Mouse (Mus musculus) testis, adult 2 months (tissue): ENCODE data around the gene Osbpl10. TPM values are rescaled to one million over a fixed set of nuclear protein-coding genes. Genes with fewer than 3 reads are reported as not detected.
"Not testable (repeated sequence)": the region's sequence is repeated elsewhere in the genome, so short reads cannot be mapped to it uniquely, and the experiment has no call there.

ENCODE experiments used
- H3K27ac ChIP-seq: fragments of 200-500 bp; 2 replicates; pipeline ENCODE4 v1.5.1; 2012; ENCODE audit warnings: low read depth, low read length; ENCODE audit not compliant: control insufficient read depth, insufficient read depth
- H3K27me3 ChIP-seq: fragments of 200-500 bp; 2 replicates; pipeline ENCODE4 v1.6.1; 2012; ENCODE audit warnings: mild to moderate bottlenecking, low read length, moderate library complexity; ENCODE audit not compliant: control insufficient read depth, insufficient read depth
- H3K36me3 ChIP-seq: fragments of 200-500 bp; 2 replicates; pipeline ENCODE4 v1.6.1; 2012; ENCODE audit warnings: mild to moderate bottlenecking, low read length; ENCODE audit not compliant: control insufficient read depth, insufficient read depth
- H3K4me1 ChIP-seq: fragments of 200-500 bp; 2 replicates; pipeline ENCODE4 v1.6.1; 2012; ENCODE audit warnings: low read length; ENCODE audit not compliant: control insufficient read depth, insufficient read depth
- H3K4me3 ChIP-seq: fragments of 200-500 bp; 2 replicates; pipeline ENCODE4 v1.5.1; 2012; ENCODE audit warnings: low read depth, mild to moderate bottlenecking, low read length, moderate library complexity, mixed read lengths; ENCODE audit not compliant: control insufficient read depth
- CTCF ChIP-seq: fragments of 200-500 bp; IDR thresholded peaks from 2 replicates; pipeline ENCODE4 v1.5.1; 2012; ENCODE audit warnings: low read depth, mild to moderate bottlenecking, inconsistent platforms, low read length, moderate library complexity; ENCODE audit not compliant: control insufficient read depth, insufficient read depth, insufficient replicate concordance
- POLR2A ChIP-seq: fragments of 200-500 bp; IDR thresholded peaks from 2 replicates; pipeline ENCODE4 v1.6.1; 2012; ENCODE audit warnings: low read depth, mild to moderate bottlenecking, inconsistent platforms, low read length, moderate library complexity; ENCODE audit not compliant: control insufficient read depth
- polyA plus RNA-seq: library from polyadenylated mRNA; depleted of rRNA; stranded (reverse); fragments of >200 nt; gene quantifications from 2 replicates; pipeline ENCODE4 v1.2.3, GENCODE M21; 2012

The Osbpl10 gene
- polyA plus RNA-seq, 1 experiment: 136 TPM

GRCm38 (mm10) chr9:115245092-115245491 lies 266.7 kb downstream of the Osbpl10 start:
- no peaks in the 10 kb centered on the region for H3K4me1 ChIP-seq
- no peaks in the 10 kb centered on the region for H3K27me3 ChIP-seq
- H3K36me3 ChIP-seq: peaks cover 1% of the 10 kb centered on the region; the same call in 1 of the 2 replicates
- TF ChIP-seq POLR2A (no peak), CTCF (no peak)
- no peak overlapping the region for H3K4me3 ChIP-seq
- no peak overlapping the region for H3K27ac ChIP-seq

GRCm38 (mm10) chr9:115249145-115249544 lies 270.8 kb downstream of the Osbpl10 start:
- Histone ChIP-seq H3K27ac (no peak overlapping the region), H3K4me1 (no peaks in the 10 kb centered on the region), H3K36me3 (peaks cover 3% of the 10 kb centered on the region), H3K4me3 (no peak overlapping the region), H3K27me3 (no peaks in the 10 kb centered on the region)
- TF ChIP-seq POLR2A: no peak
- TF ChIP-seq CTCF: no peak

GRCm38 (mm10) chr9:115257733-115258286 lies 279.4 kb downstream of the Osbpl10 start:
- Histone ChIP-seq H3K4me3 (no peak overlapping the region), H3K27ac (no peak overlapping the region), H3K4me1 (no peaks in the 10 kb centered on the region), H3K36me3 (peaks cover 2% of the 10 kb centered on the region), H3K27me3 (no peaks in the 10 kb centered on the region)
- TF ChIP-seq POLR2A: no peak
- no peak for TF ChIP-seq CTCF

DNA sequence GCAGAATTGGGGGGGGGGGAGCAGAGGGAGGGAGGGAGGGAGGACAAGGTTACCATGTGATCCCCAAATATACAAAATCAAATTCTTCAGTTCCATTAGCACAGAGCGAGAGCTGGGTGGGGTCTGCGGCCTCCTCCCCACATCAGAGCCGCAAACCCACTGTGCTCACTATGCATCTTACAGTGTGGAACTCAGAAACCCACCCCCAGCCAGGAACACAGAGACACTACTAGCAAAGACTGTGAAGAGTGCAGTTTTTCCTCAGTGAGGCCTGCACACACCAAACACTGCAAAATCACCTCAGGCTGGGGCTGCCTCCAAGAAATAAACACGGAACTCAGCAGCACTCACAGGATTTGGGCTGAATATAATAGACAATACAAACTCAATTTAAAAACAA lies 281.5 kb downstream of the Osbpl10 start:
- H3K36me3 ChIP-seq: peaks cover 2% of the 10 kb centered on the region

GRCm38 (mm10) chr9:115260464-115260863 lies 282.1 kb downstream of the Osbpl10 start:
- Histone ChIP-seq H3K36me3 (peaks cover 2% of the 10 kb centered on the region), H3K4me3 (no peak overlapping the region), H3K27ac (no peak overlapping the region), H3K27me3 (no peaks in the 10 kb centered on the region), H3K4me1 (no peaks in the 10 kb centered on the region)
- TF ChIP-seq POLR2A: no peak
- TF ChIP-seq CTCF: no peak

More for the DNA sequence above, 281.5 kb downstream of the Osbpl10 start:
- H3K27me3 ChIP-seq: no peaks in the 10 kb centered on the region
- H3K4me3 ChIP-seq: no peak overlapping the region
- TF ChIP-seq POLR2A: no peak
- no peak for TF ChIP-seq CTCF
- H3K27ac ChIP-seq: no peak overlapping the region
- no peaks in the 10 kb centered on the region for H3K4me1 ChIP-seq

DNA sequence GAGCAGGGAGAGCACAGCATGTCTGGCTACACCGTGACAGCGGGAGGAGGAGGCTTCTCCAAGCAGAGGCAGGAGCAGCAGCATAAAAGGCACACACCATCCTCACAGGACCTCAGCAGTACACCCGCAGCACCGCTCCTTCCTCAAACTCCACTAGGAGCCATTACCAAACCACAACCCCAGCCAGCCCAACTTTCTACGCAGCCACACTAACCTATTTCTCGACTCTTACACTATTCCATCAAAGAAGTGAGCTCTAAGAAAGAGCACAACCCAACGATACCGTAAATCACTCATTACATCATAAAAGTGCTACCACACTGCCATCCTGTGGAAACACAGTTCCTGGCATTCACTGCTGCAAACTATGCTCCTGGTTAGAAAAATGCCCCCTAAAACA lies 283.1 kb downstream of the Osbpl10 start:
- Histone ChIP-seq H3K27me3 (no peaks in the 10 kb centered on the region), H3K27ac (no peak overlapping the region), H3K4me3 (no peak overlapping the region), H3K36me3 (peaks cover 1% of the 10 kb centered on the region), H3K4me1 (no peaks in the 10 kb centered on the region)
- TF ChIP-seq CTCF (no peak), POLR2A (no peak)

DNA sequence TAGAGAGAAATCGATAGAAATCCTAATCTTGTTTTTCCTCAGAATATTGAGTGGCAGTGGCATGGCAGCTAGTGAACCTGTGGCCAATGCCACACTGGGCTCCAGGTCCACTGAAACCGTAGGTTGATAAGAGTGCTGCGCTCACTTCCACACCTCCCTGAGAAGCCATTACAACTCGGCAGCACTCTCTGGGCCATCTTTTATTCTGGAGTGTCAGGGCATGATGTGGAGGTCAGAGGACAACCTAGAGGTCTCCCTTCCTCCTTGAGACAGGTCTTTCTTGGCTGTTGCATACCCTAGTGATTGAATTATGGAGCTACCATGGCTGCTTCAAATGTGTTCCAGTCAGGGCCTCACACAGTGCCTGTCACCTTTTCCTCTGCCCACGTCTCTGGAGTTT lies 283.5 kb downstream of the Osbpl10 start:
- Histone ChIP-seq H3K27ac (no peak overlapping the region), H3K4me1 (no peaks in the 10 kb centered on the region), H3K27me3 (no peaks in the 10 kb centered on the region), H3K36me3 (peaks cover under 1% of the 10 kb centered on the region), H3K4me3 (no peak overlapping the region)
- TF ChIP-seq CTCF (no peak), POLR2A (no peak)

GRCm38 (mm10) chr9:115271556-115271955 lies 293.2 kb downstream of the Osbpl10 start:
- Histone ChIP-seq H3K4me1 (no peaks in the 10 kb centered on the region), H3K36me3 (no peaks in the 10 kb centered on the region), H3K27me3 (no peaks in the 10 kb centered on the region), H3K4me3 (no peak overlapping the region), H3K27ac (no peak overlapping the region)
- TF ChIP-seq POLR2A (no peak), CTCF (no peak)

DNA sequence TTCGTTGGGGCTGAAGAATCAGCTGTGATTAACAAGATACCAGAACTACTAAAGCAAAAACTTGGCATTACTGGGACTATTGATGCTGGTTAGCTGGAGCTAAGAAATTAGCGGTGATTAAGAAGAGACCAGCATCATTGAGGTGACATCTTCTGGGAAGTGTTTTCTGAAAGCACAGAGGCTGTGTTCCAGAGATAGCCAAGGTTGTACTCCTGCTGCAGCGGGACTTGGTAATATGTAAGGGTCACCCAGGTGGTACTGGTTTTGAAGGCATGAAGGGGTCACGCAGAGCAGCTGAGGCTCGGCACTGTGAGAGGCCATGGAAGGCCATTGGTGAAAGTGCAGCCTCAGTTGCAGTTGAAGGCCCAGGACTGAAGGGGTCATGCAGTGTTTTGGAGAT lies 294.1 kb downstream of the Osbpl10 start:
- H3K36me3 ChIP-seq, H3K4me1 ChIP-seq, H3K27ac ChIP-seq, H3K27me3 ChIP-seq, H3K4me3 ChIP-seq: not testable (repeated sequence)
